Mouse (Mus musculus) midbrain, embryonic 11.5 days (tissue): ENCODE measurements at regions not wholly inside any gene's neighbourhood (a gene's known extent, or its start where the extent isn't known, plus 50 kb on each side); places are given as distances from the start of the nearest gene placed in this dataset.

Experiments used
- ATAC-seq: fragments of 200-750 bp; cut with Nextera tagmentation; 2 replicates; pipeline ENCODE4 v1.8.0; 2017; ENCODE audit warnings: moderate TSS enrichment, moderate library complexity; ENCODE audit not compliant: low FRiP score
- DNase-seq: peaks from one replicate; pipeline ENCODE4 v3.0.0; 2015; ENCODE audit warnings: low spot score; ENCODE audit errors: missing footprints
- H3K27ac ChIP-seq: fragments of 300-500 bp; sonication (generic); 2 replicates; pipeline ENCODE4 v1.5.1; 2014; ENCODE audit warnings: low read depth, low read length
- H3K27me3 ChIP-seq: fragments of 300-500 bp; sonication (generic); 2 replicates; pipeline ENCODE4 v1.6.1; 2014; ENCODE audit warnings: mild to moderate bottlenecking, low read length, moderate library complexity, mixed read lengths; ENCODE audit not compliant: control insufficient read depth, insufficient read depth
- H3K36me3 ChIP-seq: fragments of 300-500 bp; sonication (generic); 2 replicates; pipeline ENCODE4 v1.6.1; 2014; ENCODE audit warnings: mild to moderate bottlenecking, low read length, moderate library complexity, mixed read lengths; ENCODE audit not compliant: control insufficient read depth, insufficient read depth
- H3K4me1 ChIP-seq: fragments of 300-500 bp; sonication (generic); 2 replicates; pipeline ENCODE4 v1.6.1; 2014; ENCODE audit warnings: low read length; ENCODE audit not compliant: control insufficient read depth, insufficient read depth
- H3K4me2 ChIP-seq: fragments of 300-500 bp; sonication (generic); 2 replicates; pipeline ENCODE4 v1.6.1; 2014; ENCODE audit warnings: mild to moderate bottlenecking, moderate library complexity
- H3K4me3 ChIP-seq: fragments of 300-500 bp; sonication (generic); 2 replicates; pipeline ENCODE4 v1.5.1; 2014; ENCODE audit warnings: low read depth, low read length
- H3K9ac ChIP-seq: fragments of 300-500 bp; sonication (generic); 2 replicates; pipeline ENCODE4 v1.6.1; 2014; ENCODE audit warnings: low read length
- H3K9me3 ChIP-seq: fragments of 300-500 bp; sonication (generic); 2 replicates; pipeline ENCODE4 v1.6.1; 2016; ENCODE audit warnings: low read length; ENCODE audit not compliant: control insufficient read depth
- WGBS: fragments of 180-500 bp; shearing (Covaris S2); extraction: QIAGEN DNeasy Blood & Tissue Kit; methylation state at CpG from one replicate; pipeline ENCODE4 v1.1.7; 2014; 5-methylcytosine and 5-hydroxymethylcytosine counted together

DNA sequence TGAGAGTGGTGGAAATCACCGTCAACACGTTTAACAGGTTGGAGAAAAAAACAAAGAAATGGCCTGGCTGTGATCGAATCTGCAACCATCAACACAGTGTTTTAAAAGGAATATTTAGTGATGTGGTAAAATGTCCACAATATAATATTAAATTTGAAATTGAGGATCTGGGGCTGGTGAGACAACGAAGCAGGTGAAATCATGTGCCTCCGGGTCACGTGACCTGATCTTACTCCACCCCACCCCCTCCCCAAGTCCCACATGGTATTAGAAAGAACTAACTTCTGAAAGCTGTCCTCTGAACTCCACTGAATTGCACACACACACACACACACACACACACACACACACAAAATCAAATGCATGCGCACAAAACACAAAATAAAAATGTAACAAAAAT lies 51.3 kb upstream of the Arid1b start:
- ATAC-seq = no peak

More for the DNA sequence above, 51.3 kb upstream of the Arid1b start:
- Histone ChIP-seq H3K36me3 (no peaks in the 10 kb centered on the region), H3K9me3 (no peaks in the 10 kb centered on the region), H3K9ac (no peak overlapping the region), H3K4me2 (no peak overlapping the region), H3K4me1 (peaks cover 11% of the 10 kb centered on the region), H3K27me3 (no peaks in the 10 kb centered on the region), H3K27ac (no peak overlapping the region), H3K4me3 (no peak overlapping the region)
- no peak for DNase-seq
- 89% methylated on average over 7 of the region's 7 CpGs for WGBS
